Mouse (Mus musculus): ENCODE measurements around the gene Agtpbp1. TPM values are rescaled to one million over a fixed set of nuclear protein-coding genes. Genes with fewer than 3 reads are reported as not detected.

The Agtpbp1 gene
- polyA plus RNA-seq, 1 experiment from 2014 or later, result 22.7 TPM

DNA sequence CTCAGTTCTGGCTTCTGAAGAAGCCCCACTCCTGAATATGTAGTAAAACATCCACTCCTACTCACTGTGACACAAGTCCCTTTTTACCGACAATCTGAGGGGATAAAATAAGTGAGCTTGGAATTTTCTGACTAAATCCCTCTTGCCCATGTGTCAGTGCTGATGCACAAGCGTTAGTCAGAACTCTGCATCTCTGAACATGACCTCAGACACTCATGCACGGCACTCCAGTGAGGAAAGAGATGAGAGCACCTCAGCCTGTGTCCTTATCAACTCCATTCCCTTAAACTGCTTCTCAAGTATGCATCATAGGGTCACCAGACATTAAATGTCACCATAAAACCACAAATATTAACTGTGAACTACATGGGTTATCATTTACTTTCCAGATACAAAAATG lies 124.1 kb downstream of the Agtpbp1 start:
- peaks cover 17% of the 10 kb centered on the region; the same call in 1 of the 2 replicates for H3K36me3 ChIP-seq (ENCODE audit: insufficient read depth)
- TF ChIP-seq CTCF (IDR thresholded peaks at IDR 0.05; ENCODE audit: low read depth), result no peak
- no peaks in the 10 kb centered on the region for H3K27me3 ChIP-seq (ENCODE audit: insufficient read depth, low read length)
- no peak overlapping the region for H3K4me3 ChIP-seq (ENCODE audit: low read depth, low read length)
- no peaks in the 10 kb centered on the region for H3K4me1 ChIP-seq (ENCODE audit: insufficient read depth)
- no peak overlapping the region for H3K9ac ChIP-seq
- no peaks in the 10 kb centered on the region for H3K9me3 ChIP-seq (ENCODE audit: low read depth, low read length)
- no peak overlapping the region for H3K4me2 ChIP-seq
- DNase-seq (no peak), ATAC-seq (ENCODE audit: insufficient read depth) (no peak)
- WGBS, result 52% methylated on average over 3 of the region's 3 CpGs
- no peak overlapping the region for H3K27ac ChIP-seq (ENCODE audit: low read depth)

DNA sequence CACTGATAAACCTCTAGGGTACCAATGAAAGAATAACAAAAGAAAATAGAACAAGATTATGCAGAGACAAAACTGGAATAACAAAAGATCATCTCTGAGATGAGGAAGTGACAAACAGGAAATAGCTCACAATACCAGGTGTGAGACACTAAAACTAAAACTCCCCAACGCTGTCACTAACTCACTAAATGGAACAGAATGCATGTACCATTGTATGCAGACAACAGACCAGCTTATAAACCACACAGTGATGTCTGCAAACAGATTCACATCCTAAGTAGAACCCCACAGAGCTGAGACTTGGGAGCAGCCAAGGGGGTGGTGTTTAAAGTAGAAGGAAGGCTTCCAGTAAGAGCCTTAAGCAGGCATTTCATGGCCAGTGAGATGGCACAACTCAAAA lies 128.8 kb downstream of the Agtpbp1 start:
- Histone ChIP-seq H3K27ac (ENCODE audit: low read depth) (no peak overlapping the region), H3K4me3 (ENCODE audit: low read depth, low read length) (no peak overlapping the region), H3K9ac (no peak overlapping the region), H3K9me3 (ENCODE audit: low read depth, low read length) (no peaks in the 10 kb centered on the region), H3K4me1 (ENCODE audit: insufficient read depth) (no peaks in the 10 kb centered on the region; the same call in 1 of the 2 replicates), H3K36me3 (ENCODE audit: insufficient read depth) (peaks cover 3% of the 10 kb centered on the region; the same call in 1 of the 2 replicates), H3K27me3 (ENCODE audit: insufficient read depth, low read length) (no peaks in the 10 kb centered on the region), H3K4me2 (no peak overlapping the region)
- DNase-seq, result no peak
- ATAC-seq (ENCODE audit: insufficient read depth), result no peak
- WGBS, result 89% methylated on average over 1 of the region's 1 CpGs
- TF ChIP-seq CTCF (IDR thresholded peaks at IDR 0.05; ENCODE audit: low read depth), result no peak

DNA sequence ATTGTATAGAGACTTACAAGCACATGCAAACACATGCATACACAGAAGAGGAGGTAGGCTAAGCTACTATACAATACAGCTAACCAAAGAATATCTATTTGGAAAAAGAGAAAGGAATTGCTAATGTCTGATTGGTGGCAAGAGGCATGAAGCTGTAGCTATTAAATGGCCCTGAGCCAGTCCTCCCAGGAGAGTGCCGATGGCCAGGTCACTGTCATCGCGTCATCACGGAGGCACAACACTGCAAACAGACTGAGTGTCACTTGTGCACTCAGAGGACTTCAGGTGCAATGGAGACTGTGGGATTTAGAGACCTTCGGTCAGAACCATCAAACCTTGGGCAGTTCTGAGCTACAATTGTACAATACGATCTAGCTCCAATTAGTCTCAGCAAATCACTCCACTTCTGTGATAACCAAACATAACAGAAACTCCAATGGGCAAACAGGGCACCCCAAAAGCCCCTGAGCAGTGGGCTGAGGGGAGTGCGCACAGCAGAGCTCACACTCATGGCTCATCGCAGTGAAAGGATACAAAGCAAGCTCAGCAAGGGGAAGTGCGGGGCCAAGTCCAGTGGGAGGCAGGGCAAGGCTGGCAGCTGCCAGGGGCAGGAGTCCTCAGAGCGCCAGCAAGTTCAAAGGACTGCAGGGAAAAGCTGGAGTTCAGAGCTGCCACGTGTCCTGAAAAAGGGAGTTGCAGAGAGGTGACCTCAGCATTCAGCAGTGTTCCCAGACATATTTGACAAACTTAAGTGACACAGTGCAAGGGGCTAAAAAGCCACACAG lies 130.8 kb downstream of the Agtpbp1 start:
- H3K9ac ChIP-seq, result no peak overlapping the region
- 80% methylated on average over 11 of the region's 11 CpGs for WGBS
- no peak overlapping the region for H3K4me2 ChIP-seq
- no peak for DNase-seq
- no peak for TF ChIP-seq CTCF (IDR thresholded peaks at IDR 0.05; ENCODE audit: low read depth)
- no peak overlapping the region for H3K27ac ChIP-seq (ENCODE audit: low read depth)
- H3K4me1 ChIP-seq (ENCODE audit: insufficient read depth), result no peaks in the 10 kb centered on the region; the same call in 1 of the 2 replicates
- 0 out of 2 replicates have a peak, but pooled peaks cover 11% of the 10 kb centered on the region for H3K36me3 ChIP-seq (ENCODE audit: insufficient read depth)
- ATAC-seq (ENCODE audit: insufficient read depth), result no peak
- H3K4me3 ChIP-seq (ENCODE audit: low read depth, low read length), result no peak overlapping the region
- H3K27me3 ChIP-seq (ENCODE audit: insufficient read depth, low read length), result no peaks in the 10 kb centered on the region
- H3K9me3 ChIP-seq (ENCODE audit: low read depth, low read length), result no peaks in the 10 kb centered on the region

DNA sequence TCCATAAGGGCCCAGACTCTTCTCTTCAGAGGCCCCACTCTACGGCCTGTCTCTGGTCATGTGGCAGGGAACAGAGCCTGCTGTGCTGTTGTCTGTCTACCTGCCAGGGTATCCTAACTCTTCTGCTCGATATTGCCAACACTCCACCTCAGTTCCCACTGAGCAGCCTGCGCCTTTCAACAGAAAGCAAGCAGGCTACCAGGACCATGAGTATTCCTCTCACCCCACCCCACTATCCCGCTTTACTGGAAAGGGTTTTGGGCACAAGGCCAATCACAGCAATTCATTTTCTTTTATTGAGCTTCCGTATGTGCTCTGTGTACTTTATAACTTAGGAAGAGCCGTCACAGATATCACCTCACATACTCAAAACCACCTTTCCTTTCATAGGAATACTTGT lies 131.4 kb downstream of the Agtpbp1 start:
- no peak overlapping the region for H3K4me2 ChIP-seq
- H3K9ac ChIP-seq, result no peak overlapping the region
- no peak overlapping the region for H3K27ac ChIP-seq (ENCODE audit: low read depth)
- no peak for TF ChIP-seq CTCF (IDR thresholded peaks at IDR 0.05; ENCODE audit: low read depth)
- ATAC-seq (ENCODE audit: insufficient read depth), result no peak; the same call in 1 of the 2 replicates
- no peaks in the 10 kb centered on the region; the same call in 1 of the 2 replicates for H3K4me1 ChIP-seq (ENCODE audit: insufficient read depth)
- H3K27me3 ChIP-seq (ENCODE audit: insufficient read depth, low read length), result no peaks in the 10 kb centered on the region
- peak; percentile 28 for DNase-seq
- H3K36me3 ChIP-seq (ENCODE audit: insufficient read depth), result 0 out of 2 replicates have a peak, but pooled peaks cover 11% of the 10 kb centered on the region
- H3K4me3 ChIP-seq (ENCODE audit: low read depth, low read length), result no peak overlapping the region
- H3K9me3 ChIP-seq (ENCODE audit: low read depth, low read length), result no peaks in the 10 kb centered on the region
- WGBS, result 41% methylated on average over 6 of the region's 6 CpGs

DNA sequence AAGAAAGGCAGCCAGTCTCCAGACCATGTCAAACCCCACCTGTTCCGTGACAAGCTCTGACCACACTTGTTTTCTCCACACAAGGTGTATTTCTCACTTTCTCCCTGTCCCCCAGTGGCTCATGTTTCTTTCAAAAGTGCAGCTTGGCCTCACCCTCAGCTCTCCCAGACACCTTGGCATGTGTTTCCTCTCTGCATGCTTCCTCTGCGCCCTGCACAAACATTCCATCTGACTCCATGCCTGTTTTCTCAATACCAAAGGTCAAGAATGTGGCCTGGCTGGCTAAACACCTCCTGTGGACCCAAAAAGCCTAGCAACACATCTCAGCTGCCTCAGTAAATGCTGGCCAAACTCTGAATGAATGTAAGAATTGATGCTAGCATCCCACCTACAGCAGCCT lies 132.0 kb downstream of the Agtpbp1 start:
- ATAC-seq (ENCODE audit: insufficient read depth) (peak; percentile 42; the same call in 1 of the 2 replicates), DNase-seq (peak; percentile 46)
- no peak overlapping the region for H3K9ac ChIP-seq
- 0 out of 2 replicates have a peak, but pooled peaks cover 11% of the 10 kb centered on the region for H3K36me3 ChIP-seq (ENCODE audit: insufficient read depth)
- no peaks in the 10 kb centered on the region; the same call in 1 of the 2 replicates for H3K4me1 ChIP-seq (ENCODE audit: insufficient read depth)
- no peaks in the 10 kb centered on the region for H3K27me3 ChIP-seq (ENCODE audit: insufficient read depth, low read length)
- no peaks in the 10 kb centered on the region for H3K9me3 ChIP-seq (ENCODE audit: low read depth, low read length)
- H3K27ac ChIP-seq (ENCODE audit: low read depth), result no peak overlapping the region
- H3K4me2 ChIP-seq, result no peak overlapping the region
- H3K4me3 ChIP-seq (ENCODE audit: low read depth, low read length), result no peak overlapping the region
- TF ChIP-seq CTCF (IDR thresholded peaks at IDR 0.05; ENCODE audit: low read depth), result no peak
- 41% methylated on average over 2 of the region's 2 CpGs for WGBS

DNA sequence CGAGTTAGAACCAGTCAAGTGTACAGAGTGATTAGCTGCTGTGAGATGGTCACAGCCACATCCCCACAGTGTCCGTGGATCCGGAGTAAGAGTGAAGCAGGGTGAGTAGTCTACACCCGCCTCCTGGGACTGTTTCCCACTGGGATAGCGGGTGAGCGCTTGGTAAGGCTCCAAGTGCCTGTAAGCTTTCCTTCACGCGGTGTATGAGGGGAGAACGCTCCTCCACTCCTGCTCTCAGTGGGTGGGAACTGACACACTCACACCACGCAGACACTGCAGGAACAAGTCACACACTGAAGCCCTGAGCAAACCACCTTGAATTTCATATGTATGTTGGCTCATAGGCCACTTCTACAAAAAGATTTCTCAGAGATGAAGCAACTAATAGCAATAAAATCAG lies 134.2 kb downstream of the Agtpbp1 start:
- Histone ChIP-seq H3K9me3 (ENCODE audit: low read depth, low read length) (no peaks in the 10 kb centered on the region), H3K9ac (no peak overlapping the region), H3K36me3 (ENCODE audit: insufficient read depth) (0 out of 2 replicates have a peak, but pooled peaks cover 8% of the 10 kb centered on the region), H3K27ac (ENCODE audit: low read depth) (no peak overlapping the region), H3K4me2 (no peak overlapping the region), H3K4me3 (ENCODE audit: low read depth, low read length) (no peak overlapping the region), H3K4me1 (ENCODE audit: insufficient read depth) (no peaks in the 10 kb centered on the region; the same call in 1 of the 2 replicates), H3K27me3 (ENCODE audit: insufficient read depth, low read length) (no peaks in the 10 kb centered on the region)
- ATAC-seq (ENCODE audit: insufficient read depth), result no peak
- DNase-seq, result no peak
- 84% methylated on average over 10 of the region's 10 CpGs for WGBS
- TF ChIP-seq CTCF (IDR thresholded peaks at IDR 0.05; ENCODE audit: low read depth), result no peak

DNA sequence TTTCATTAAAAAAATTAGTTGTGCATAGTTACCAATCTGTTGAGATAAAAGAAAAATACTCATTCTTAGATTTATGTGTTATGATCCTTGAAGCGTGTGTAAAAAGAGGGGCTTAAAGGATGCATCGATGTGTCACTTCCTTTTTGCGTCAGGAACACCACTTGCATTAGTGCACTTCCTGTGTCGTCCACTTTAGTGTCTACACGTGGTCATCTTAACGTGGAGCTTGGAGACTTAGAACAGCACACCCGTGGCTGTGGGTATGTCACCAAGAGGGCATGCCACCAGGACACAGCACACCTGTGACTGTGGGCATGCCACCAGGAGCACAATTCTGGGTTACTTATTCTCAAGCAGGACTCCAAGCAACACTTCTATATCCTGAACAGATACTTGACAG lies 137.9 kb downstream of the Agtpbp1 start:
- DNase-seq (no peak), ATAC-seq (ENCODE audit: insufficient read depth) (no peak)
- no peak for TF ChIP-seq CTCF (IDR thresholded peaks at IDR 0.05; ENCODE audit: low read depth)
- Histone ChIP-seq H3K9me3 (ENCODE audit: low read depth, low read length) (no peaks in the 10 kb centered on the region), H3K4me2 (no peak overlapping the region), H3K27me3 (ENCODE audit: insufficient read depth, low read length) (no peaks in the 10 kb centered on the region), H3K4me3 (ENCODE audit: low read depth, low read length) (no peak overlapping the region), H3K4me1 (ENCODE audit: insufficient read depth) (no peaks in the 10 kb centered on the region), H3K27ac (ENCODE audit: low read depth) (no peak overlapping the region), H3K36me3 (ENCODE audit: insufficient read depth) (0 out of 2 replicates have a peak, but pooled peaks cover 8% of the 10 kb centered on the region), H3K9ac (no peak overlapping the region)
- WGBS, result 50% methylated on average over 7 of the region's 7 CpGs
